26 mouse cellular contexts compared by ENCODE assay signal in the genomic region with DNA sequence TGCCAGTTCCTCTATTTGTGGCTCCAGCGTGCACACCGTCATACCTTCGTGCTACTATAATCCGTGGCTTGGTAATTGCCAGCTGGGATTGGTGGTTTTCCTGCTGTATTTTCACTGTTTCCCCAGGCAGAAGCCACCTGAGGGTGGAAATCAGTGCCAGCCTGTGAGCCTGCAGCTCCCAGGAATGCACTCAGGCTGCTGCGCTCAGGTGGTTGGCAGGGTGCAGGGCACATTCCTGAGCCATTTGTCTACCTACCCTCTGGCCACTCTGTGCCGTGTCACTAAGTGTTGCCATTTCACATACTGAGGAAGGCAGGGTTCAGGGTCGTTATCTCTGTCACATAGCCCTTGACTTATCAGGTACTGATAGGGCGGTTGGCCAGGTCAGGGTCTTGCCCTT.
DNase-seq lines count a peak whose midpoint lies in the region; ATAC-seq lines count a peak whose summit lies in the region.
"Had no signal": no experiment of that assay in that cellular context is flagged by ENCODE, and none has a peak within 500 bp of the region (broad histone marks: within the 10 kb centered on the region; RNA-seq: fewer than 3 reads in every experiment).

No protein-coding gene starts in this region.

- ATAC-seq in lung, embryonic 16.5 days (ENCODE audit: low read depth), result peak; percentile 62
- ATAC-seq: activated CD4-positive, CD25-positive, alpha-beta regulatory T cell, adult 4 months; hindbrain, embryonic 16.5 days; midbrain, embryonic 15.5 days had no signal

- H3K4me2 ChIP-seq in lung, embryonic 16.5 days (ENCODE audit: low read depth, low read length), result no peak overlapping the region
- H3K4me2 ChIP-seq: forebrain, embryonic 12.5 days; kidney, embryonic 15.5 days; limb, embryonic 13.5 days; liver, embryonic 15.5 days; midbrain, embryonic 15.5 days; neural tube, embryonic 15.5 days had no signal

- no peak overlapping the region for H3K4me3 ChIP-seq in lung, embryonic 16.5 days (ENCODE audit: low read length)
- H3K4me3 ChIP-seq: erythroblast, embryonic 14.5 days; forebrain, embryonic 12.5 days; hindbrain, embryonic 10.5 days; kidney, embryonic 15.5 days; layer of hippocampus, adult 2 months; limb, embryonic 13.5 days; liver, embryonic 15.5 days; midbrain, embryonic 10.5 days; midbrain, embryonic 15.5 days; neural tube, embryonic 15.5 days had no signal

- H3K4me1 ChIP-seq in lung, embryonic 16.5 days (replicated peaks; ENCODE audit: control insufficient read depth, insufficient read depth, low read length), result peaks cover 2% of the 10 kb centered on the region; the same call in 1 of the 2 replicates

- no peaks in the 10 kb centered on the region for H3K27me3 ChIP-seq in lung, embryonic 16.5 days (ENCODE audit: control insufficient read depth, insufficient read depth, low read depth, low read length)
- H3K27me3 ChIP-seq: forebrain, embryonic 12.5 days; kidney, embryonic 15.5 days; limb, embryonic 13.5 days; liver, embryonic 15.5 days; midbrain, embryonic 15.5 days; neural tube, embryonic 15.5 days had no signal

- H3K9ac ChIP-seq in lung, embryonic 16.5 days (ENCODE audit: low read length), result no peak overlapping the region
- H3K9ac ChIP-seq: forebrain, embryonic 12.5 days; kidney, embryonic 15.5 days; limb, embryonic 13.5 days; liver, embryonic 15.5 days; midbrain, embryonic 15.5 days; neural tube, embryonic 15.5 days had no signal

- no peak overlapping the region for H3K27ac ChIP-seq in lung, embryonic 16.5 days (ENCODE audit: low read length)
- H3K27ac ChIP-seq: forebrain, embryonic 12.5 days; hindbrain, embryonic 10.5 days; kidney, embryonic 15.5 days; layer of hippocampus, adult 2 months; limb, embryonic 13.5 days; liver, embryonic 15.5 days; midbrain, embryonic 10.5 days; midbrain, embryonic 15.5 days; neural tube, embryonic 15.5 days had no signal

- DNase-seq in cerebellum, adult 9-11 months, result peak; percentile 61
- DNase-seq in cerebellum, postnatal 14 days, result no peak
- peak; percentile 44 for DNase-seq in brain, adult 2 months (ENCODE audit: low read depth, low spot score)
- DNase-seq in lung, postnatal 36 days, result peak; percentile 68
- no peak for DNase-seq in gastrocnemius, adult 18-20 months (ENCODE audit: low spot score)
- DNase-seq: adrenal gland, adult 2 months; adrenal gland, postnatal 36 days; B cell, adult 2 months; gastrocnemius, postnatal 14 days; heart, postnatal 14 days; kidney, adult 18-20 months; retina, postnatal 1 day; right cerebral cortex, postnatal 14 days had no signal

- H3K36me3 ChIP-seq in lung, embryonic 16.5 days (ENCODE audit: control insufficient read depth, insufficient read depth, low read length), result 0 out of 2 replicates have a peak, but pooled peaks cover 3% of the 10 kb centered on the region
- H3K36me3 ChIP-seq: liver, embryonic 15.5 days; midbrain, embryonic 15.5 days; neural tube, embryonic 15.5 days had no signal

- no peaks in the 10 kb centered on the region for H3K9me3 ChIP-seq in lung, embryonic 16.5 days (ENCODE audit: control insufficient read depth, low read length)
- H3K9me3 ChIP-seq: forebrain, embryonic 12.5 days; hindbrain, embryonic 10.5 days; kidney, embryonic 15.5 days; limb, embryonic 13.5 days; liver, embryonic 15.5 days; midbrain, embryonic 10.5 days; midbrain, embryonic 15.5 days; neural tube, embryonic 15.5 days had no signal

- 70% methylated on average over 8 of the region's 8 CpGs for WGBS in lung, embryonic 16.5 days

Comparison
In these comparisons a context has a peak if more than half of its experiments do, and no peak if none do; other contexts are left out.
1. DNase-seq: peak in cerebellum, adult 9-11 months (single experiment), brain, adult 2 months (single experiment) and lung, postnatal 36 days (single experiment); none in cerebellum, postnatal 14 days (0 of 2) and gastrocnemius, adult 18-20 months (single experiment).